Mouse (Mus musculus): ENCODE measurements around the gene Usp9y. TPM values are rescaled to one million over a fixed set of nuclear protein-coding genes. Genes with fewer than 3 reads are reported as not detected.
A peak's percentile ranks its signal among the peaks of the same experiment; 100 is the strongest.

The Usp9y gene
- not detected in 2 replicates for polyA plus RNA-seq (2011; ENCODE audit: insufficient read length, low read depth, missing spikeins)

DNA sequence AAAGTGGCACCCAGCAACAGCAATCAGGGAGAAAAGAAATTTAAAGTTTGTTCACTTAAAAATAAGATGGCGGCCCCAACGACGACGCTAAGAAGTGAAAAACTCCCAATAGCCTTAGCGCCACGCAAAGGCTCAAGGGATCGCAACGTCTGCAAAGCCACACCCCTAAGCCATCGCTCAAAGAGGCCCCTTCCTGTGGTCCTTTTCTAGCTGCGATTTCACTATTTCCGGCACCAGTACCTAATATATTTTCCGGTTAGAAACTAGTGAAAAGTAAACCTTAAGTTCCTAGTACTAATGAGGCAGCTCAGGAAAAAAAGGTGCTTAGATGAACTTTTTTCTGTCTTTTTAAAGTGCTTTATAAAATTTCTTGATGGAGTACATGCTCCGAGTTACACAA lies at the start of gene Usp9y:
Gene Usp9y (minus strand): TSS at position 101 of the 400 bp plus-strand sequence.
- Histone ChIP-seq H3K27ac (ENCODE audit: insufficient read depth, low read length) (no peak within 1 kb of the TSS), H3K4me3 (ENCODE audit: insufficient read depth, low read length) (no peak within 1 kb of the TSS), H3K4me1 (ENCODE audit: control insufficient read depth, insufficient read depth, low read length) (no peaks in the 10 kb centered on the region)
- TF ChIP-seq POLR2A (IDR thresholded peaks at IDR 0.05; ENCODE audit: low read depth, low read length) (no peak), CTCF (IDR thresholded peaks at IDR 0.05; ENCODE audit: borderline replicate concordance, insufficient read depth, low read length) (no peak)

DNA sequence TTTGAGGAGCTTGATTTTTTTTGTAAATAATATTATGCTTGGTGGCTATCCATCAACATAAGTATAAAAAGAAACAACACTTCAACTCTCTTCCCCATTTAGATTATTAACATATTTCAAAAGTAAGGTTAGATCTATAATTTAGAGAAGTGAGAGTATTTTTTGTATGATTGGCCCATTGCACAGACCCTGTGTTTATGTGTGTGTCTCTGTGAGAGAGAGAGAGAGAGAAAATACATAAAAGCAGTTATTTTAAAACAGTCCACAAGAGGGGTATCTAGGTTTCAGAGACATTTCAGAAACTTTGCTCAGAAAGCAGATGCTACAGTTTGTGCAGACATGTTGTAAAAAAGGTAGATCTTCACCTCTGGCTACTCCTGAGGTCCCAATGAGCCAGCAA lies 165.9 kb downstream of the Usp9y start:
- no peaks in the 10 kb centered on the region for H3K4me1 ChIP-seq (ENCODE audit: control insufficient read depth, insufficient read depth, low read length)
- no peak overlapping the region for H3K4me3 ChIP-seq (ENCODE audit: insufficient read depth, low read length)
- TF ChIP-seq CTCF (IDR thresholded peaks at IDR 0.05; ENCODE audit: borderline replicate concordance, insufficient read depth, low read length) (no peak), POLR2A (IDR thresholded peaks at IDR 0.05; ENCODE audit: low read depth, low read length) (no peak)
- H3K27ac ChIP-seq (ENCODE audit: insufficient read depth, low read length), result no peak overlapping the region

- peak within 1 kb of the TSS; percentile 73 for H3K4me3 ChIP-seq (ENCODE audit: insufficient read depth, low read length)
- no peak for TF ChIP-seq POLR2A (IDR thresholded peaks at IDR 0.05; ENCODE audit: low read depth, low read length)
- no peak for TF ChIP-seq CTCF (IDR thresholded peaks at IDR 0.05; ENCODE audit: borderline replicate concordance, insufficient read depth, low read length)
- peak within 1 kb of the TSS; percentile 87 for H3K27ac ChIP-seq (ENCODE audit: insufficient read depth, low read length)
- no peaks in the 10 kb centered on the region for H3K4me1 ChIP-seq (ENCODE audit: control insufficient read depth, insufficient read depth, low read length)
Observed at GRCm38 (mm10) chrY:1286171-1286795, 173.3 kb downstream of the Usp9y start, which contains the start of gene Ddx3y. Gene Ddx3y (minus strand): TSS chrY:1286629.

DNA sequence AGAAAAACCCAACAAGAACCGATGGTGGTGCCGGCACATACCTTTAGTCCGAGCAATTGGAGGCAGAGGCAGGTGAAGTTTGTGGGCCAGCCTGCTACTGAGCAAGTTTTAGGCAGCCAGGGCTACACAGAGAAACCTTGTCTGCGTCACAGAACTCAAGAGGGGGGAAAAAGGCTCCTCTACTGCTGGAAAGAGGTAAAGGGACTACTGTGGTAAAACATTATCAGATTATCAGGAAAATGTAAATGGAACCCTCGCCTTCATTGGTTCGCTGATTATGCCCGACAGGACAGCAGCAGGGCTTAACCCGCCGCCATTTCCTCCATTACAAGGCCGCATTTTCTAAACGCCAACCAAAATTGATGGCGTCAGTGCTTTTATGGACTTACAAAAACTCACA lies 173.8 kb downstream of the Usp9y start:
- peak overlapping the region; percentile 87 for H3K27ac ChIP-seq (ENCODE audit: insufficient read depth, low read length)
- H3K4me1 ChIP-seq (ENCODE audit: control insufficient read depth, insufficient read depth, low read length), result no peaks in the 10 kb centered on the region
- peak overlapping the region; percentile 73 for H3K4me3 ChIP-seq (ENCODE audit: insufficient read depth, low read length)
- TF ChIP-seq CTCF (IDR thresholded peaks at IDR 0.05; ENCODE audit: borderline replicate concordance, insufficient read depth, low read length) (no peak), POLR2A (IDR thresholded peaks at IDR 0.05; ENCODE audit: low read depth, low read length) (no peak)

Other genes starting within 250 kb of the Usp9y start
- gene Uty, start 214.0 kb downstream of the Usp9y start, polyA plus RNA-seq (2011; ENCODE audit: insufficient read length, low read depth, missing spikeins), result 22.2 and 27.8 TPM in 2 replicates
- gene Ddx3y, start 173.2 kb downstream of the Usp9y start, polyA plus RNA-seq (2011; ENCODE audit: insufficient read length, low read depth, missing spikeins), result 71.9 and 80.9 TPM in 2 replicates

Measured in embryonic fibroblast, embryonic 13.5 days (primary cell).